Mouse (Mus musculus) thymus, adult 2 months (tissue): ENCODE results near the gene Cyp2u1. TPM values are rescaled to one million over a fixed set of nuclear protein-coding genes. Genes with fewer than 3 reads are reported as not detected.
A peak's percentile ranks its signal among the peaks of the same experiment; 100 is the strongest.

Source experiments
- DNase-seq: peaks from one replicate; pipeline ENCODE4 v3.0.0; 2021
- H3K27ac ChIP-seq: fragments of 200-500 bp; 2 replicates; pipeline ENCODE4 v1.5.1; 2012; ENCODE audit warnings: low read length, control low read depth; ENCODE audit not compliant: control insufficient read depth, insufficient read depth
- H3K27me3 ChIP-seq: fragments of 200-500 bp; 2 replicates; pipeline ENCODE4 v1.6.1; 2012; ENCODE audit warnings: mild to moderate bottlenecking, low read length, moderate library complexity, mixed read lengths; ENCODE audit not compliant: control insufficient read depth, insufficient read depth
- H3K36me3 ChIP-seq: fragments of 200-500 bp; 2 replicates; pipeline ENCODE4 v1.6.1; 2012; ENCODE audit warnings: mild to moderate bottlenecking, low read length, moderate library complexity; ENCODE audit not compliant: control insufficient read depth, insufficient read depth
- H3K4me1 ChIP-seq: fragments of 200-500 bp; replicated peaks from 2 replicates; pipeline ENCODE4 v1.6.1; 2012; ENCODE audit warnings: low read length; ENCODE audit not compliant: control insufficient read depth, insufficient read depth
- H3K4me3 ChIP-seq: fragments of 200-500 bp; 2 replicates; pipeline ENCODE4 v1.5.1; 2012; ENCODE audit warnings: mild to moderate bottlenecking, low read length, control low read depth, moderate library complexity; ENCODE audit not compliant: control insufficient read depth, insufficient read depth
- CTCF ChIP-seq: fragments of 200-500 bp; IDR thresholded peaks from 2 replicates; pipeline ENCODE4 v1.5.1; 2012; ENCODE audit warnings: mild to moderate bottlenecking, control low read depth, low read length, moderate library complexity, borderline replicate concordance; ENCODE audit not compliant: control insufficient read depth, poor library complexity, insufficient read depth; ENCODE audit errors: extremely low read depth
- POLR2A ChIP-seq: fragments of 200-500 bp; IDR thresholded peaks from 2 replicates; pipeline ENCODE4 v1.6.1; 2012; ENCODE audit warnings: mild to moderate bottlenecking, low read length, control low read depth, moderate library complexity; ENCODE audit not compliant: control insufficient read depth, poor library complexity, insufficient read depth; ENCODE audit errors: extremely low read depth
- WGBS: fragments of 180-500 bp; shearing (Covaris S2); methylation state at CpG from one replicate; pipeline ENCODE4 v1.1.7; 2018; 5-methylcytosine and 5-hydroxymethylcytosine counted together
- polyA plus RNA-seq: library from polyadenylated mRNA; depleted of rRNA; stranded (reverse); fragments of >200 nt; gene quantifications from 2 replicates; pipeline ENCODE4 v1.2.3, GENCODE M21; 2012; rRNA removed

The Cyp2u1 gene
- polyA plus RNA-seq, 1 experiment = 1.2 TPM

DNA sequence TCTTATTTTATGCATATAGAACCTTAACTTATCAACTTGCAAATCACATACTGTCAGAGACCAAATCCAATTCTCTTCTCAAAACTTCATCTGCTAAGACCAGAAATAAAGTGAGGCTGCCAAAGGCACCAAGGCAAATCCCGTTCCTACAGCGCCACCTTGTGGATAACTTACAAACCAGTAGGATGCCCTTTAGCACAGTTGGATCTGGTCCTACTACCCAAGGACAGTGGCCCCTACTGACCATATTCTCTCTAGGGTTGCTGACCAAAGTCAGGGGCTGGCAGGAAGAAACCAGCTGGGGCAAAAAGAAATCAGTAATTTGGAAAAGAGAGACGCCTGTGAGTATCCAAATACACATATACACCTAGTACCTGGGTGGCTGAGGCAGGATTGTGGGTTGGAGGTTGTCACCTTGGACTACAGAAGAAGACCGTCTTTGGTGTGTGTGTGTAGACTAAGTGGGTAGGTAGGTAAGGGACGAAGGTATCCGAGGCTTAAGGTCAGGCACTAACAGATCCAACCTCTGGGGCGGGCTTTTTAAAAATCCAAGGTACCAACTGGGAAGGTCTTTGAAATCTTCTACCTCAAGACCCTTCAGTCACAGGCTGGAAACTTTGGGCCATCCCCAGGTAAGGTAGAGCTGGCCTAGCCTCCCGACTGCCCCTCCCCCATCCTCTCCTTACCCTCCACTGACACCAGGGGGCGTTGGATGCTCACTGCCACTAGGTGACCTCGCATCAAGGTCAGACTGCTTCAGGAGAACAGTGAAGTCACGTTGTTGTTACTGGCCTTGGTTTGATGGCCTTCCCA is 57.1 kb downstream of the Cyp2u1 start:
- no peaks in the 10 kb centered on the region for H3K27me3 ChIP-seq
- DNase-seq = peak; percentile 67
- no peak overlapping the region for H3K27ac ChIP-seq
- 0 out of 2 replicates have a peak, but pooled peaks cover 5% of the 10 kb centered on the region for H3K36me3 ChIP-seq
- peaks cover 5% of the 10 kb centered on the region; the same call in 1 of the 2 replicates for H3K4me1 ChIP-seq
- 65% methylated on average over 11 of the region's 11 CpGs for WGBS
- TF ChIP-seq CTCF (peak; percentile 50; the same call in 1 of the 2 replicates), POLR2A (no peak)
- H3K4me3 ChIP-seq = no peak overlapping the region

Other genes starting within 250 kb of the Cyp2u1 start
- 279 and 361 TPM in 2 replicates for gene Lef1, start 192.8 kb downstream of the Cyp2u1 start, polyA plus RNA-seq
- gene Hadh, start 31.1 kb downstream of the Cyp2u1 start, polyA plus RNA-seq = 92.4 and 101 TPM in 2 replicates
- gene Sgms2, start 188.2 kb upstream of the Cyp2u1 start, polyA plus RNA-seq = 0.44 and 0.65 TPM in 2 replicates